In genomic region chr10:127662666-127663253, GRCm38 (mm10) we compare ENCODE assay signal across 10 mouse cellular contexts. TPM values are rescaled to one million over a fixed set of nuclear protein-coding genes. Genes with fewer than 3 reads are reported as not detected.
DNase-seq lines count a peak whose midpoint lies in the region; ATAC-seq and TF ChIP-seq lines count a peak whose summit lies in the region.
"Had no signal": no experiment of that assay in that cellular context is flagged by ENCODE, and none has a peak within 500 bp of the region (broad histone marks: within the 10 kb centered on the region; RNA-seq: fewer than 3 reads in every experiment).

No protein-coding gene starts in this region.

- dilution Hi-C loops in CH12.LX (cut with MboI; ENCODE audit: extremely low pct_ligation_motif_present, extremely low pct_unique_long_range_greater_than_20kb, low sequenced_read_pairs) = no loop called here

- no peaks in the 10 kb centered on the region for H3K79me2 ChIP-seq in CH12.LX (replicated peaks; ENCODE audit: control insufficient read depth, extremely low read depth, insufficient read depth, poor library complexity, severe bottlenecking)

- ATAC-seq in embryonic facial prominence, embryonic 13.5 days (ENCODE audit: insufficient number of reproducible peaks, insufficient read depth, low FRiP score, low TSS enrichment, low read depth) = no peak
- no peak for ATAC-seq in hindbrain, postnatal 0 days
- no peak for ATAC-seq in lung, embryonic 14.5 days (ENCODE audit: insufficient read depth)
- ATAC-seq in frontal cortex, adult (ENCODE audit: low TSS enrichment) = no peak

- H3K9me3 ChIP-seq in CH12.LX (replicated peaks; ENCODE audit: low read length) = no peaks in the 10 kb centered on the region
- H3K9me3 ChIP-seq in embryonic facial prominence, embryonic 13.5 days = no peaks in the 10 kb centered on the region
- H3K9me3 ChIP-seq in hindbrain, postnatal 0 days (ENCODE audit: low read length) = no peaks in the 10 kb centered on the region
- H3K9me3 ChIP-seq in lung, embryonic 14.5 days (ENCODE audit: low read depth, low read length) = no peaks in the 10 kb centered on the region

- peaks cover 22% of the 10 kb centered on the region for H3K4me1 ChIP-seq in cerebellum, adult 2 months (ENCODE audit: control insufficient read depth, insufficient read depth, low read length)
- H3K4me1 ChIP-seq in CH12.LX (ENCODE audit: control insufficient read depth in 1 of 2, insufficient read depth in 2 of 2) = peaks cover 14 to 67% of the 10 kb centered on the region in 2 experiments
- H3K4me1 ChIP-seq in embryonic facial prominence, embryonic 13.5 days = peaks cover 65% of the 10 kb centered on the region
- peaks cover 5% of the 10 kb centered on the region; the same call in 1 of the 2 replicates for H3K4me1 ChIP-seq in hindbrain, postnatal 0 days (ENCODE audit: insufficient read depth, low read length)
- H3K4me1 ChIP-seq in lung, embryonic 14.5 days (ENCODE audit: insufficient read depth) = peaks cover 31% of the 10 kb centered on the region

- H3K36me3 ChIP-seq in CH12.LX (replicated peaks in 1 of 2; ENCODE audit: control insufficient read depth in 1 of 2, insufficient read depth in 1 of 2, low read length in 1 of 2) = peaks cover 24 to 50% of the 10 kb centered on the region in 2 experiments
- peaks cover 53% of the 10 kb centered on the region for H3K36me3 ChIP-seq in embryonic facial prominence, embryonic 13.5 days
- H3K36me3 ChIP-seq in hindbrain, postnatal 0 days (ENCODE audit: insufficient read depth, low read length) = no peaks in the 10 kb centered on the region
- H3K36me3 ChIP-seq in lung, embryonic 14.5 days (ENCODE audit: insufficient read depth) = peaks cover 49% of the 10 kb centered on the region

- peak overlapping the region; percentile 93 for H3K27ac ChIP-seq in cerebellum, adult 2 months (ENCODE audit: insufficient read depth, low read length)
- H3K27ac ChIP-seq in CH12.LX (ENCODE audit: insufficient read depth, low read depth) = peak overlapping the region; percentile 39; the same call in 1 of the 2 replicates
- peak overlapping the region; percentile 86 for H3K27ac ChIP-seq in embryonic facial prominence, embryonic 13.5 days
- H3K27ac ChIP-seq in hindbrain, postnatal 0 days = peak overlapping the region; percentile 8; the same call in 1 of the 2 replicates
- peak overlapping the region; percentile 91 for H3K27ac ChIP-seq in lung, embryonic 14.5 days (ENCODE audit: low read depth)

- 0 out of 2 replicates have a peak, but pooled peaks have one; percentile 5 for TF ChIP-seq CTCF in cerebellum, adult 2 months (IDR thresholded peaks at IDR 0.05; ENCODE audit: borderline replicate concordance, insufficient read depth, low read depth, low read length)
- peak in 1 of 2 experiments; percentile 62; a peak in 2 of 4 replicates for TF ChIP-seq CTCF in CH12.LX (conservative IDR thresholded peaks at IDR 0.05 in 1 of 2, IDR thresholded peaks at IDR 0.05 in 1 of 2; ENCODE audit: low read depth in 2 of 2, low read length in 2 of 2)
- TF ChIP-seq CTCF in hindbrain, postnatal 0 days (IDR thresholded peaks at IDR 0.05; ENCODE audit: low read depth) = peak; percentile 42
- TF ChIP-seq CTCF in lung, embryonic 14.5 days (IDR thresholded peaks at IDR 0.05; ENCODE audit: low read depth) = peak; percentile 61

- H3K4me3 ChIP-seq in cerebellum, adult 2 months (replicated peaks; ENCODE audit: insufficient read depth, low read depth, low read length) = peak overlapping the region; percentile 52
- peak overlapping the region in 1 of 3 experiments; percentile 12 for H3K4me3 ChIP-seq in CH12.LX (replicated peaks in 1 of 3; ENCODE audit: low read depth in 2 of 3, low read length in 2 of 3, poor library complexity in 1 of 3)
- H3K4me3 ChIP-seq in embryonic facial prominence, embryonic 13.5 days = peak overlapping the region; percentile 87
- H3K4me3 ChIP-seq in hindbrain, postnatal 0 days (ENCODE audit: low read length) = no peak overlapping the region; the same call in 1 of the 2 replicates
- peak overlapping the region; percentile 27 for H3K4me3 ChIP-seq in lung, embryonic 14.5 days (ENCODE audit: low read depth, low read length)

- in situ Hi-C loops in CH12.LX (cut with MboI; ENCODE audit: low pct_ligation_motif_present, low pct_unique_long_range_greater_than_20kb, low sequenced_read_pairs) = no loop called here

- 24% methylated on average over 19 of the region's 19 CpGs for WGBS in cerebellum, adult 2 months
- WGBS in embryonic facial prominence, embryonic 13.5 days = 28% methylated on average over 19 of the region's 19 CpGs
- 16% methylated on average over 19 of the region's 19 CpGs for WGBS in hindbrain, postnatal 0 days
- WGBS in lung, embryonic 14.5 days = 24% methylated on average over 19 of the region's 19 CpGs

- H3K9ac ChIP-seq in CH12.LX (ENCODE audit: insufficient read depth, low read depth) = no peak overlapping the region
- H3K9ac ChIP-seq in embryonic facial prominence, embryonic 13.5 days = peak overlapping the region; percentile 62
- H3K9ac ChIP-seq in hindbrain, postnatal 0 days (replicated peaks; ENCODE audit: low read length) = no peak overlapping the region
- peak overlapping the region; percentile 40 for H3K9ac ChIP-seq in lung, embryonic 14.5 days

- no peak for TF ChIP-seq POLR2A in cerebellum, adult 2 months (IDR thresholded peaks at IDR 0.05; ENCODE audit: borderline replicate concordance, insufficient read depth, low read length)
- TF ChIP-seq POLR2A in CH12.LX (IDR thresholded peaks at IDR 0.05; ENCODE audit: low read depth, low read length) = no peak

- TF ChIP-seq RAD21 in CH12.LX (IDR thresholded peaks at IDR 0.05; ENCODE audit: low read depth, low read length) = peak; percentile 27

- TF ChIP-seq EP300 in CH12.LX (IDR thresholded peaks at IDR 0.05; ENCODE audit: low read length) = no peak

- DNase-seq in cerebellum, adult 2 months = peak; percentile 49 to 65
- DNase-seq in cerebellum, adult 11-12 months = no peak
- DNase-seq in CH12.LX (ENCODE audit: extremely low read depth) = peak; percentile 23
- DNase-seq in hindbrain, postnatal 0 days (ENCODE audit: low spot score) = peak; percentile 51
- no peak for DNase-seq in lung, embryonic 14.5 days
- DNase-seq in spleen, adult 12 weeks (ENCODE audit: low spot score) = peak; percentile 11

- H3K27me3 ChIP-seq in cerebellum, adult 2 months (ENCODE audit: control insufficient read depth, insufficient read depth, low read length) = no peaks in the 10 kb centered on the region
- H3K27me3 ChIP-seq in CH12.LX (replicated peaks) = peaks cover 26% of the 10 kb centered on the region
- no peaks in the 10 kb centered on the region for H3K27me3 ChIP-seq in embryonic facial prominence, embryonic 13.5 days
- peaks cover 11% of the 10 kb centered on the region for H3K27me3 ChIP-seq in hindbrain, postnatal 0 days (ENCODE audit: insufficient read depth, low read length)
- H3K27me3 ChIP-seq in lung, embryonic 14.5 days (ENCODE audit: insufficient read depth, low read length) = no peaks in the 10 kb centered on the region
- H3K27me3 ChIP-seq: Patski had no signal

- no peak overlapping the region for H3K4me2 ChIP-seq in CH12.LX (ENCODE audit: insufficient read depth, low read depth, poor library complexity, severe bottlenecking)
- H3K4me2 ChIP-seq in embryonic facial prominence, embryonic 13.5 days = peak overlapping the region; percentile 90
- H3K4me2 ChIP-seq in hindbrain, postnatal 0 days (ENCODE audit: low read depth, low read length) = peak overlapping the region; percentile 54
- peak overlapping the region; percentile 88 for H3K4me2 ChIP-seq in lung, embryonic 14.5 days

RNA-seq across cellular contexts. Expression of gene Nemp1, which starts 3.9 kb away (rescaled TPM):
- 6.7 and 9.0 TPM in 2 replicates for polyA plus RNA-seq in cerebellum, adult 2 months (2012; rRNA removed)
- total RNA-seq in CH12.LX (2012; rRNA removed) (12.5 and 13.2 TPM in 2 replicates), CH12.LX (2014; rRNA removed) (17.4 and 18.3 TPM in 2 replicates)
- 7.5 and 8.3 TPM in 2 replicates for polyA plus RNA-seq in CH12.LX (2012; ENCODE audit: insufficient read length, low read depth)
- 9.1 and 10.6 TPM in 2 replicates for polyA plus RNA-seq in embryonic facial prominence, embryonic 13.5 days (2015; fragmentation: Nextera tagmentation; extraction: Ambion mirVana)
- total RNA-seq in hindbrain, postnatal 0 days (2014; rRNA removed) = 2.8 and 4.1 TPM in 2 replicates
- polyA plus RNA-seq in hindbrain, postnatal 0 days (2015; fragmentation: Nextera tagmentation; extraction: Ambion mirVana) = 2.2 and 3.0 TPM in 2 replicates
- 11.2 and 13.2 TPM in 2 replicates for polyA plus RNA-seq in lung, embryonic 14.5 days (2014; fragmentation: Nextera tagmentation; extraction: Ambion mirVana)

RNA-seq across cellular contexts. Expression of gene Nab2, which starts 5.6 kb away (rescaled TPM):
- polyA plus RNA-seq in cerebellum, adult 2 months (2012; rRNA removed) = 59.2 and 69.9 TPM in 2 replicates
- total RNA-seq in CH12.LX (2012; rRNA removed) (10.0 and 13.9 TPM in 2 replicates), CH12.LX (2014; rRNA removed) (5.9 and 8.1 TPM in 2 replicates)
- polyA plus RNA-seq in CH12.LX (2012; ENCODE audit: insufficient read length, low read depth) = 9.2 and 10.8 TPM in 2 replicates
- 19.5 and 20.3 TPM in 2 replicates for polyA plus RNA-seq in embryonic facial prominence, embryonic 13.5 days (2015; fragmentation: Nextera tagmentation; extraction: Ambion mirVana)
- 3.5 and 4.1 TPM in 2 replicates for total RNA-seq in hindbrain, postnatal 0 days (2014; rRNA removed)
- polyA plus RNA-seq in hindbrain, postnatal 0 days (2015; fragmentation: Nextera tagmentation; extraction: Ambion mirVana) = 1.1 and 1.6 TPM in 2 replicates
- 11.6 and 13.5 TPM in 2 replicates for polyA plus RNA-seq in lung, embryonic 14.5 days (2014; fragmentation: Nextera tagmentation; extraction: Ambion mirVana)

RNA-seq across cellular contexts. Expression of gene Stat6, which starts 20.0 kb away (rescaled TPM):
- 8.7 TPM in 2 replicates for polyA plus RNA-seq in cerebellum, adult 2 months (2012; rRNA removed)
- total RNA-seq in CH12.LX (2012; rRNA removed) = 58.7 and 76.6 TPM in 2 replicates
- 64.0 and 71.5 TPM in 2 replicates for total RNA-seq in CH12.LX (2014; rRNA removed)
- polyA plus RNA-seq in CH12.LX (2012; ENCODE audit: insufficient read length, low read depth) = 62.9 and 72.1 TPM in 2 replicates
- 21.1 and 22.0 TPM in 2 replicates for polyA plus RNA-seq in embryonic facial prominence, embryonic 13.5 days (2015; fragmentation: Nextera tagmentation; extraction: Ambion mirVana)
- total RNA-seq in hindbrain, postnatal 0 days (2014; rRNA removed) = 5.3 and 9.5 TPM in 2 replicates
- 4.7 and 5.3 TPM in 2 replicates for polyA plus RNA-seq in hindbrain, postnatal 0 days (2015; fragmentation: Nextera tagmentation; extraction: Ambion mirVana)
- polyA plus RNA-seq in lung, embryonic 14.5 days (2014; fragmentation: Nextera tagmentation; extraction: Ambion mirVana) = 27.8 and 28.1 TPM in 2 replicates

RNA-seq across cellular contexts. Expression of gene Lrp1, which starts 41.8 kb away (rescaled TPM):
- 346 and 366 TPM in 2 replicates for polyA plus RNA-seq in cerebellum, adult 2 months (2012; rRNA removed)
- total RNA-seq in CH12.LX (2012; rRNA removed) = 16.5 and 51.2 TPM in 2 replicates
- 3.1 and 3.3 TPM in 2 replicates for total RNA-seq in CH12.LX (2014; rRNA removed)
- polyA plus RNA-seq in CH12.LX (2012; ENCODE audit: insufficient read length, low read depth) = 11.0 and 11.8 TPM in 2 replicates
- 139 and 159 TPM in 2 replicates for polyA plus RNA-seq in embryonic facial prominence, embryonic 13.5 days (2015; fragmentation: Nextera tagmentation; extraction: Ambion mirVana)
- 245 TPM in 2 replicates for total RNA-seq in hindbrain, postnatal 0 days (2014; rRNA removed)
- 73.7 and 75.5 TPM in 2 replicates for polyA plus RNA-seq in hindbrain, postnatal 0 days (2015; fragmentation: Nextera tagmentation; extraction: Ambion mirVana)
- 68.7 and 73.0 TPM in 2 replicates for polyA plus RNA-seq in lung, embryonic 14.5 days (2014; fragmentation: Nextera tagmentation; extraction: Ambion mirVana)

RNA-seq across cellular contexts. Expression of gene Myo1a, which starts 42.2 kb away (rescaled TPM):
- polyA plus RNA-seq in cerebellum, adult 2 months (2012; rRNA removed) = 1.2 and 1.6 TPM in 2 replicates
- total RNA-seq in CH12.LX (2012; rRNA removed) = 1.8 and 2.3 TPM in 2 replicates
- total RNA-seq in CH12.LX (2014; rRNA removed) = 0.08 and 0.24 TPM in 2 replicates
- 0.36 and 0.45 TPM in 2 replicates for polyA plus RNA-seq in CH12.LX (2012; ENCODE audit: insufficient read length, low read depth)
- polyA plus RNA-seq in embryonic facial prominence, embryonic 13.5 days (2015; fragmentation: Nextera tagmentation; extraction: Ambion mirVana) = 0.66 and 2.5 TPM in 2 replicates
- total RNA-seq in hindbrain, postnatal 0 days (2014; rRNA removed) = 0.21 and 0.36 TPM in 2 replicates
- 0.50 and 0.53 TPM in 2 replicates for polyA plus RNA-seq in hindbrain, postnatal 0 days (2015; fragmentation: Nextera tagmentation; extraction: Ambion mirVana)
- 0.23 and 0.28 TPM in 2 replicates for polyA plus RNA-seq in lung, embryonic 14.5 days (2014; fragmentation: Nextera tagmentation; extraction: Ambion mirVana)
- total RNA-seq: hematopoietic stem cell, adult 5-6 weeks had no signal

Comparison
In these comparisons a context has a peak if more than half of its experiments do, and no peak if none do; other contexts are left out.
1. DNase-seq: peak in cerebellum, adult 2 months (2 of 2), CH12.LX (single experiment), hindbrain, postnatal 0 days (single experiment) and spleen, adult 12 weeks (single experiment); none in cerebellum, adult 11-12 months (single experiment) and lung, embryonic 14.5 days (single experiment).
2. H3K27ac ChIP-seq: peak in every context shown above with its lines; median percentile 93 in cerebellum, adult 2 months; 91 in lung, embryonic 14.5 days; 86 in embryonic facial prominence, embryonic 13.5 days; 39 in CH12.LX; 8 in hindbrain, postnatal 0 days.
3. H3K9ac ChIP-seq: peak in embryonic facial prominence, embryonic 13.5 days (single experiment) and lung, embryonic 14.5 days (single experiment); none in CH12.LX (single experiment) and hindbrain, postnatal 0 days (single experiment).